Mouse (Mus musculus): ENCODE data around the gene Rab21. TPM values are rescaled to one million over a fixed set of nuclear protein-coding genes. Genes with fewer than 3 reads are reported as not detected.
A peak's percentile ranks its signal among the peaks of the same experiment; 100 is the strongest.

The Rab21 gene
- total RNA-seq (2014; fragmentation: Nextera tagmentation) (60.9 and 70.6 TPM in 2 replicates), total RNA-seq (2017) (42.5 and 47.1 TPM in 2 replicates)

- ATAC-seq (replicated peaks; ENCODE audit: poor library complexity, severe bottlenecking) = peak; percentile 65
Measured at GRCm38 (mm10) chr10:115315473-115316171, at the start of gene Rab21. Gene Rab21, minus strand, starts transcription at chr10:115315594.

DNA sequence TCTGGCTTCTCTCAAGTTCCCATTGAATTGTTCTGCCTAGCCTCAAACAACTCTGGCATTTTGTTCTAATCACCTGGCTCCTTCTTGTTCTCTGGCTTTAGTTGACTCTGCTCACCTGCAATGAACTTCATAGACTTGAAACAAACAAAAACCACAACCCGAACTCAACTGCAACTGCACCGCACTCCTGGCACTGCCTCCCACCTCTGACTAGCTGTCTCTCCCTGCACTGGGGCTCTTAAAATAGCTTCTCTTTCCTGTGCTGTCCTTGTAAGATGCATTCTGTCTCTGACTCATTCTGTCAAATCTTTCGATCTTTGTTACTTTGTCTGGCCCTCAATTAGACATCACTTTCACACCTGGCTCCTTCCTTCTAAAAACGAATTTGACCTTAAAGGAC lies 47.8 kb upstream of the Rab21 start:
- ATAC-seq (replicated peaks; ENCODE audit: poor library complexity, severe bottlenecking) = no peak

DNA sequence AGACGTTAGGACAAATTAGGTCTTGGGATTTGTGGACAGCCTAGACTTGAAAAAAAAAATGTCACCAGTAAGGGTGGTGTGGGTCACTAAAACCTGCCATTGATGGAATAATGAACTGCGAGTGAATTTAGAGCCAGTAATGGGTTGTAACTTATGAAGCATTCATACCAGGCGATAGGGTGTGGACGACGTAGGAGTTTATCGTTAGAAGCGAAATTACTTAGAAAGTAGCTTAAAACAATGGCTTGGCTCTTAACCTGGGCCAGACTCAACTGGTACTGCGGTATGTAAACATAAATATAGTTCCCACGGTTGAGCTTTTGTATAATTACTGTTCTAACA lies 47.2 kb upstream of the Rab21 start:
- peak; percentile 13 for ATAC-seq (replicated peaks; ENCODE audit: poor library complexity, severe bottlenecking)

GRCm38 (mm10) chr10:115361840-115362622 lies 46.6 kb upstream of the Rab21 start, which contains the start of gene Tmem19:
Gene Tmem19, minus strand, starts transcription at chr10:115362501.
- peak; percentile 96 for ATAC-seq (replicated peaks; ENCODE audit: poor library complexity, severe bottlenecking)

- ATAC-seq (replicated peaks; ENCODE audit: poor library complexity, severe bottlenecking) = no peak
Measured at GRCm38 (mm10) chr10:115359066-115359465, 43.7 kb upstream of the Rab21 start.

- no peak for ATAC-seq (replicated peaks; ENCODE audit: poor library complexity, severe bottlenecking)
Measured at GRCm38 (mm10) chr10:115358216-115358919, 43.0 kb upstream of the Rab21 start.

- ATAC-seq (replicated peaks; ENCODE audit: poor library complexity, severe bottlenecking) = no peak
Measured at GRCm38 (mm10) chr10:115356106-115356505, 40.7 kb upstream of the Rab21 start.

- no peak for ATAC-seq (replicated peaks; ENCODE audit: poor library complexity, severe bottlenecking)
Measured at GRCm38 (mm10) chr10:115355016-115355415, 39.6 kb upstream of the Rab21 start.

- ATAC-seq (replicated peaks; ENCODE audit: poor library complexity, severe bottlenecking) = no peak
Measured at GRCm38 (mm10) chr10:115354553-115354952, 39.2 kb upstream of the Rab21 start.

GRCm38 (mm10) chr10:115350810-115351397 lies 35.5 kb upstream of the Rab21 start:
- ATAC-seq (replicated peaks; ENCODE audit: poor library complexity, severe bottlenecking) = peak; percentile 78

DNA sequence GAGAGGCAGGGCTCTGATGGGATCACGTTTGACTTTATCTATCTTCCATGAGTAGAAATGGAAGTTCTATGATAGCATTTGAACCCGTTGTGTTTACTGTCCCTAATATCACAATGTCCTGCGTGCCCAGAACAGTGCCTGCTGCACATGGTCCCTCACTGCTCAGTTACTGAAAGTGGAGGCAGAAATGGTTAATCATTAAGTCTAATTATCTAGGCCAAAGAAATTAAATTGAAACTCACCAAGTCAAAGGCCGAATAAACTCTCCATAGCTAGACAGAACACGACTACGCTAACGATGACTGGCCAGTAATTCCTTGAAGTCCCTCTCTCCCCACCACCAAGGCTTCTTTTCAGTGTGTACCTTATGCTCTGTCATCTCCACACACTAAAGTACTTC lies 34.1 kb upstream of the Rab21 start:
- no peak for ATAC-seq (replicated peaks; ENCODE audit: poor library complexity, severe bottlenecking)

DNA sequence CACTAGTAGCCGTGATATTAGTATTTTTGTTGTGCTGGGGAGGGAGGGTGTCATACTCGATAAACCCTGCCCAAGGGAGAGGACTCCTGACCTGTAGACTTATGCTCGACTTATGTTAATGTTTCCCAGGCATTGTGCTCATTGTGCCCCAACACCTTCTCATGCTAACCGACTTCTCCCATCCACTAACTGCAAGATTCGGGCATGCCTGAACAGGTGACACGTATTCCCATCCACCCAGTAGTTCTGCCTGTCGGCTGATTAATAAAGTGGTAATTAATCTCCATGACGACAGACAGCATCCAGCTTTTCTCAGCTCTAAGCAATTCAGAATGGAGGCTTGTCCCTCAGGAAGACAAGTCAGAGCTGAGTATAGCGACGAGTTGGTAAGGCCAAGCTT lies 33.6 kb upstream of the Rab21 start:
- ATAC-seq (replicated peaks; ENCODE audit: poor library complexity, severe bottlenecking) = no peak

GRCm38 (mm10) chr10:115348131-115348530 lies 32.7 kb upstream of the Rab21 start:
- no peak for ATAC-seq (replicated peaks; ENCODE audit: poor library complexity, severe bottlenecking)

- no peak for ATAC-seq (replicated peaks; ENCODE audit: poor library complexity, severe bottlenecking)
Measured at GRCm38 (mm10) chr10:115346444-115346843, 31.1 kb upstream of the Rab21 start.

- ATAC-seq (replicated peaks; ENCODE audit: poor library complexity, severe bottlenecking) = peak; percentile 97
Measured at GRCm38 (mm10) chr10:115342771-115343425, 27.5 kb upstream of the Rab21 start.

GRCm38 (mm10) chr10:115339820-115340328 lies 24.5 kb upstream of the Rab21 start:
- ATAC-seq (replicated peaks; ENCODE audit: poor library complexity, severe bottlenecking) = no peak

- ATAC-seq (replicated peaks; ENCODE audit: poor library complexity, severe bottlenecking) = no peak
Measured at GRCm38 (mm10) chr10:115336901-115337300, 21.5 kb upstream of the Rab21 start.

- ATAC-seq (replicated peaks; ENCODE audit: poor library complexity, severe bottlenecking) = no peak
Measured at GRCm38 (mm10) chr10:115333528-115333927, 18.1 kb upstream of the Rab21 start.

DNA sequence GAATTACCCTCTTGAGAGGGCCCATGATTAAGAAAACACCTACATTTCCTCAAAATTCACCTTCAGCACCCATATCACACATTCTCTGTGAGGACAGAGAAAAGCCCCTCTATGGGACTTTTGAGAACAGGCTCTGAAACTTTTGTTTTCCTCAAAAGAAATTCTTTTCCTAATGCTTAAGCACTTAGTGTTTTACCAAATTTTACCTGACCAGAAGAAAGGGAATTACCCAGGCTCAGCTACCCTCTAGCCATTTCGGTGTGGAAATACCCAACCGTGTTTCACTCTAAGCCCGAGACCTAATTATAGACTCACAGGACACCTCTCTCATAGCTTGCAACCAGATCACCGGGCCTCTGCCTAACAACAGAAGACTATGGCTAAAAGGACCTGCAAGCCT lies 17.6 kb upstream of the Rab21 start:
- ATAC-seq (replicated peaks; ENCODE audit: poor library complexity, severe bottlenecking) = no peak

DNA sequence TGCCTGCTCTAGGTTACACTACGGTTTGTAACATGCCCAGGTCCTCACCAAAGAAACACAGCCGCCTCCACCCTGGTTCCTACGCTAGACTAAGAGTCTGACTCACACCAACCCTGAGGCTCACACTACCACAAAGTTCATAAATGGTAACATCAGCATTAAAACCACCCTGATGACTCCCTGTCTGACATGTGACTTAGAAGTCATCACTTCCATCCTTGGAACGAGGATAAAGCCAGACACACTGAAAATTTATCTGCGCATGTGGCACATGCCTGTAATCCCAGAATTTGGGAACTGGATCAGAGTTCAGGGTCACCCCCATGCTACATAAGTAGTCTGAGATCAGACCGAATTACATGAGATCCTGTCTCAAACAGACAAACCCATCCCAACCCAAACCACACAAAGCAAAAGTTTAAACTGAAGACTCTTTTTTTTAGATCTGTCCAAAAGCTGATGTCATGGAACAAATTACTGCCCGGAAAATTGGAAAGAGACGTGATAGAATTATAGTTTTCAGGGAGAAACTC lies 17.1 kb upstream of the Rab21 start:
- ATAC-seq (replicated peaks; ENCODE audit: poor library complexity, severe bottlenecking) = no peak

Measured in granulocyte monocyte progenitor cell, adult 5-6 weeks (primary cell).